Mouse (Mus musculus) thymus, postnatal 25 days (tissue): Measurements from ENCODE around the gene Tenm2.

Experiments
- DNase-seq: peaks from one replicate; pipeline ENCODE4 v3.0.0; 2022

The Tenm2 gene

DNA sequence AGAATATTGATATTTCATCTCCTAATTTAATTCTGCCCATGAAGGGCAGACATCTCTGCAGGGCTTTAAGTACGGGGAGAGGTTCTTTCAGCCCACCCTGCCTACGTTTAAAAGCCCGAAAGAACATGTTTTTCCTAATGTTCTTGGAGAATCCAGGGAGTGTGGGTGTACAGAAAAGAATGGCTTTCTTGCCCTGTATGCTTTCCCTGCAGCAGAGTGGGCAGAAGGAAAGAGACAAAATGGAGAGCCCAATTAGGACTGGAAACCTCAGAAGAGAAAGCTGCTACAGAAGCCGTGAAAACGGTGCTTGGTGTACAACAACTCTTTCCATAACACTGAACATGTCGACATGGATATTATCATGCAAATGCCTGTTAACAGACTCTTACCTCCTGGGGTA lies 777.3 kb downstream of the Tenm2 start:
- no peak for DNase-seq

DNA sequence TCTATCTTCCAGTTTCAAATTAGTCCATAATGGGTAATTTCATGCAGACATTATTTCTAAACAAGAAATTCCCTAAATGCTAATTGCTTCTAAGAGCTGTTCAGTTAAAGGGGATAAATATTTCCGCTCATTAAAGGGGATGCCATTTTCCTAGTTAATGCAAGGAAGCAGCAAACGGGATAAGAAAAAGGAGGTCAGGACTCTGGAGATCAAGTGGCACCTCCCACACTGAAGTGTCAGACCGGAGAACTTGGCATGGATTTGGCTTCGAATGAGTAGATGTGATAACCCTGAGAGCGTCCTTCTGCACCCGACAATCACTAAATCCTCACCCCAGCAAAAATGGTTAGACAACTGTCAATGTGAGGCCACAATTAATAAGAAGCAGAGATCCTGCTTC lies 781.7 kb downstream of the Tenm2 start:
- no peak for DNase-seq

DNA sequence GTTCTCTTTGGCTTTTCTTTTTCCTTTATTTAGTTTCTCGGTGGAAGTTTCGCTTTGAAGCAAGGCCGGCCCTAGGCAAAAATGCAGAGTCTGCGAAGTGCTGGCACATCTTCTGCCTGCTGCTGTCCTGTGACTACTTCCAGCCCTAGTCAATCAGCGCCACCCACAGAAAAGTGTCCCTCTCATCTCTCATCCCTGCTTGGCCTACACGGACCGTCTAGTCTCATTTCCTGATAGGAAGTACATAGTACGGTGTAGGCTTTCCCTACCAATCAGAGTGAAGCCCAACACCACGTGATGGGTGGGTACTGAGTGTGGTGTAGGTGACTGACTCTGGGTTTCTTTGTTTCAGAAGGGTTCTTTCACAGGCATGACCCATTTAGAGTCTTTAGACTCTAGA lies 783.3 kb downstream of the Tenm2 start:
- DNase-seq, result no peak

DNA sequence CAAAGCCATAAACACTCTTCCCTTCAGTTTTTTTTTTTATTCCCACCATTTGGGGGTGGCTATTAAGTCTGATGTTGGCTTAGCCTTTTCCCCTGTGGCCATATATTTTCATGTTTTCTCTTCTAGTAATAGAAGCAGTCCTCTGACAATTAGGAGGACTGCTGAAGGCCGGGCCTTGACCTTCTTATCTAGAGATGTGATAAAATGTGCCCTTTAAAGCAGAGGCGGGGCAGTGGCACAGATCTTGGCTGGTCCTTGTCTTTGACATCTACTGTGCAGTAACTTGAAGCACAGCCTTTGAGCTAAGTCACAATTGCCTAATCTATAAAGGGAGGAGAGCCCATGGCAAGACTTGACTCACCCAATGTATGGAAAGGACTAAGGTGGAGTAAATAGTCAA lies 789.4 kb downstream of the Tenm2 start:
- DNase-seq, result no peak

GRCm38 (mm10) chr11:36443821-36444220 lies 791.9 kb downstream of the Tenm2 start:
- DNase-seq, result no peak

DNA sequence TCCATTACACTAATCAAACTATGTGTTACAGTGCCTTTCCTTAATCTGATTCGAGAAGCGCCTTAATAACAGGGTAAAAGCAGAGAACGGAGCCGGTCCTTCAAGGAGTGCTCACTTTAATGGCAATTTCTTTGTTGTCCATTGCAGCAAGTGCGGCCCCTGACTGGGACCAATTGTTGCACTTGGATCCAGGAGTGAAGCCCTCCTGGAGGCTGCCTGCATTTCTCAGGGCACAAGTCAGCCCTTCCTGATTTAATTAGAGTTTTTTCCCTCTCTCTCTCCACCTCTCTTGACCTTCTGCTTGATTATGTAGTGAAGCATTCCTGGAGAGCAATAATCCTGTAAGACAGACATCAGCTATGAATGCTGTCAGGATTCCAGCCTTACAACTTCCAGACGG lies 794.0 kb downstream of the Tenm2 start:
- DNase-seq, result no peak

- no peak for DNase-seq
These were observed 799.5 kb downstream of the Tenm2 start for GRCm38 (mm10) chr11:36436251-36436650.

- no peak for DNase-seq
These were observed 806.8 kb downstream of the Tenm2 start for GRCm38 (mm10) chr11:36428947-36429346.

GRCm38 (mm10) chr11:36424959-36425358 lies 810.8 kb downstream of the Tenm2 start:
- DNase-seq, result no peak

GRCm38 (mm10) chr11:36420047-36420446 lies 815.7 kb downstream of the Tenm2 start:
- no peak for DNase-seq

DNA sequence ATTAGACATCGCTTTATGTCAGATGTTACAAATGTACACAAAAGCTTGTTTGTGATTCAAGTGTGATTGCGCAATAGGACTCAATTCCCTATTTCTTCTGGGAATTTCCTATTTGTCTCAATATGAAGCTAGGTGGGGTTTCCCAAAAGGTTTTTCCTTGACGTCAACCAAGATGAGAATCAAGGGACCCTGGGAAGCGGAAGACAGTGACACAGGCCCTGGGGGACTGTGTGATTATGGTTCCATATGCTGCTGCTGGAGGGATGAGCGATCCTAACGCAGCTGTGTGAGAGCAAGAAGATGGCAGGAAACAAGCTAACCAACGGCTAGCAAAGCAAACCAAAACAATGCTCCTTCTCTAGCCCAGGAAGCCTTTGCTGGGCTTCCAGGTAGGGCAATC lies 820.5 kb downstream of the Tenm2 start:
- DNase-seq, result no peak

DNA sequence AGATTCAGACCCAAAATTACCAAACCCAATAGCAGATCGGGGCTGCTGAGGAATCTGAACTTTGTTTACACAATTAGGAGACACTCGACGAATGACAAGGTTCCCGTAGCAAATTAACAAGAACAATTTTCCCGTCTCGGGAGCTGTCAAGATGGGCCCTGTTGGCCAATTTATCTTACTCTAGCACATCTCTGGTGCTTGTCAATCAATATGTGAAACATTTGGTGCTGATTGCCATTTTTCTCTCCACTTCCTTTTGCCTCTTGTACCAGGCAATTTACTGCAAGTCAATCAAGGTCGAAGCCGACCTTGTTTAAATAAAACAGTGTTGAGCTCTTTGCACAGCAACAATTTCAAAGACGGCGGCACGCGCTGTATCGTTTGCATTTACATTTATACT lies 824.9 kb downstream of the Tenm2 start:
- no peak for DNase-seq

- no peak for DNase-seq
These were observed 839.7 kb downstream of the Tenm2 start for GRCm38 (mm10) chr11:36395803-36396710.

- DNase-seq, result no peak
These were observed 851.1 kb downstream of the Tenm2 start for GRCm38 (mm10) chr11:36384696-36385095.

DNA sequence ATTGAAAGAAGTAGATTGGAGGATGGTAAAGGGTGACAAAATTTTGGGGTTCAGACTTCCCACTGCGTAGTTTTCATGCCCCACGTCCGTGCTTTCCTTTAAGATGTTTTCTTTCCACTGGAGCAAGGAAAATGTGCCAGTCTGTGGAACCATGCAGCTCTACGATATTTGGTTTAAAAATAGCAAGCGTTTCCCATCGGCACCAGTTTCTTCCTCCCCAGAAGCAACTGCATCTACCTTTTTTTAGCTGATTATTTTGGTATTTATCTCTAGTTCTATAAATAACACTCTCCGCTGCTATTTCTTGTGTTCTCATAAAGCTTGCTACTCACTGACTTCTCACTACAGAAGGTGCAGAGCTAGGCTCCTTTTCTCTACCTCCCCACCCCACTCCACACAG lies 864.0 kb downstream of the Tenm2 start:
- no peak for DNase-seq

DNA sequence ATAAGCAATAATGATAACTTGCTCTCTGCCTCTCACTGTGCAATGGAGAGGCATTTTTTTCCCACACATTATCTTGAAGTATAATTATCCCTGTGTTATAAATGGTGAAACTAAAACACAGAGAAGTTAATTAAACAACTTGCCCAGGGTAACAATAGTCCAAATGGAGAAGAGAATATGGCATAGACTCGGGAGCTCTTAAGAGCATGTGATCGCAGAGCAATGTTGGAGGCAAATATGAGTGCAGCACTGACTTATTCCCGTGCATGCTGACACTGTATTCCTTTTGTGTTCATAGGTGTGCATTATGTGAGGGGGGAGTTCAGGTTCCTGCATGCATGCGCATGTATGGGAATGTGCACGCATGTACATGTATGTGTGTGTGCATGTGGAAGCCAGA lies 870.7 kb downstream of the Tenm2 start:
- no peak for DNase-seq

GRCm38 (mm10) chr11:36364441-36364840 lies 871.3 kb downstream of the Tenm2 start:
- DNase-seq, result no peak

- no peak for DNase-seq
These were observed 873.2 kb downstream of the Tenm2 start for GRCm38 (mm10) chr11:36362514-36362913.

DNA sequence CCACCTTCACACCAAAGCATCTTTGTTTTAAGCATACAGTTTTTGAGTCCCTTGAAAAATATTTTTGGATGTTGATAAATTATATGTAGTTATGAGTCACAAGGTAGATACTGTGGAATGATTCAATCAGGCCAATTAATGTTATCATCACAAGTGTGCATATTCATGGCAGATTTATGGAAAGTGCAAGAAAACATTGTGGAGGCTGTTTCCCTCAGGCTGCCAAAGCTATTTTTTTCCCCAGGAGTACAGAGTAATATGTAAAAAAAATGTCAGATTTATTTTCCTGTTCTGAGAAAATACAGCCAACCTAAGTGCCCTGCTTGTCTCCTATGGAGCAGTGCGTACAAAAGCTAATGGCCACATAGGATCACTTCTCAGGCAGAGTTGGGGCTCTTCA lies 882.5 kb downstream of the Tenm2 start:
- no peak for DNase-seq

GRCm38 (mm10) chr11:36351752-36352151 lies 884.0 kb downstream of the Tenm2 start:
- no peak for DNase-seq

DNA sequence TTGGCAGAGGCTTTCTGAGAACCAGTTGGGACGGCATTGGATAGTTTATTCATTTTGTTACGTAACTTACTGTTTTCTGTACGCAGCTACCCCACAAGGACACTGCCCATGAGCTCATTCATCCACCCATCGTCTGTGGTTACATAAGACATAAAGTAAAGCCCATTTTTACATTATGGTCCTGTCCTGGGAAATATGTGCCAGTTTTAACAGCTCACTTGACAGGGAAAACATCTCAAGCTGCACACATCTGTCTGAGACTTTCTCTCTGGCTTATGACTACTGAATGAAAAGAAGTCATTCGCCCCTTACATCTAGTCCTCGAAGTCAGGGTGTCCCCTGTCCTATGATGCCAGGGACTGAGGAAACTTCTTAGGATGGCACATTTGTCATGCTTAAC lies 884.4 kb downstream of the Tenm2 start:
- no peak for DNase-seq

DNA sequence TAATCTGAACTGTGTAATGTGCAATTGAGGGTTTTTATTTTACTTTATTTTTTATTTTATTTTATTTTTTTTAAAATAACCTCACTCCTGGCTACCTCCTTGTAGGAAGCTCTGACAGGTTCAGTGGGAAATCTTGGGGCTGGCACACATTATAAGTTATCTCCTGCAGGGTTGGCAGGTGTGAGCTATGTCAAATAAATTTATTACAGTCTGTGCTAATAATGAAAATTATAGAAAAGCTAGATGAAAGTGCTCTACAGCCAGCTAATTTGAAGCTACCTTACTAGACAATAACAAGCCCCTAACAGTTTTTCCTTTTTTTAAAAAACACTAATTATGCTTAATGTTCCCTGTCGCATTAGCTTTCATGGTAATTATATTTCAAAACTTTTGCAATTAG lies 885.5 kb downstream of the Tenm2 start:
- no peak for DNase-seq

GRCm38 (mm10) chr11:36349856-36350255 lies 885.9 kb downstream of the Tenm2 start:
- no peak for DNase-seq

DNA sequence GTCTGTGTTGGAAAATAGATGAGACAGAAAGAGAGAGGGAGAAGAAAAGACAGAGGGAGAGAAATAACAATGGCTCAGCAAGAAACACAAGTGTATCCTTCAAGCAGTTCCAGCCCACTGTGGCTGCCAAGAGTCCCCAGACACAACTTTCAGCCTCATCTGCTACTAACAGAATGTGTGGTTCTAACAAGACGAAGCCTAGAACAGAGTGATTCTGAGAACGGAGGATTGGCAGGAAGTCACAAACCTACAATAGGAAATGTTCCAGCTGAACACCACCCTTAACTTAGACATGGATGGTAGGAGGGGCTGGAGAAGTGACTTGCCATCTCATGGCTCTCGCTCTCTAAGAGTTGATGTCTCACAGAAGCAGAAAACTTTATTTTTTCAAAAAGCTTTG lies 894.0 kb downstream of the Tenm2 start:
- DNase-seq, result no peak

GRCm38 (mm10) chr11:36338424-36338823 lies 897.3 kb downstream of the Tenm2 start:
- DNase-seq, result no peak
